Mouse (Mus musculus): ENCODE data around the gene Sec1. TPM values are rescaled to one million over a fixed set of nuclear protein-coding genes. Genes with fewer than 3 reads are reported as not detected.

The Sec1 gene
- polyA plus RNA-seq, 1 experiment: 0.18 TPM

- no peak for TF ChIP-seq FOSL1 (IDR thresholded peaks at IDR 0.05; ENCODE audit: insufficient read depth, low read length, poor library complexity, severe bottlenecking)
- no peak for TF ChIP-seq USF1 (IDR thresholded peaks at IDR 0.05; ENCODE audit: low read depth)
- no peak for TF ChIP-seq CEBPB (IDR thresholded peaks at IDR 0.05; ENCODE audit: low read depth)
- TF ChIP-seq MYOG (IDR thresholded peaks at IDR 0.05; ENCODE audit: control insufficient read depth, extremely low read depth, insufficient read length): no peak
- TF ChIP-seq CTCF (IDR thresholded peaks at IDR 0.05; ENCODE audit: control insufficient read depth, insufficient read depth, insufficient read length): no peak
- TF ChIP-seq MYOD1 (IDR thresholded peaks at IDR 0.05; ENCODE audit: control insufficient read depth, insufficient read length, low read depth): no peak
- no peak for TF ChIP-seq MAX (IDR thresholded peaks at IDR 0.05)
These were observed 8.1 kb upstream of the Sec1 start for GRCm38 (mm10) chr7:45702316-45702715.

GRCm38 (mm10) chr7:45701607-45702006, 7.4 kb upstream of the Sec1 start:
- H3K4me3 ChIP-seq (ENCODE audit: insufficient read depth, poor library complexity, severe bottlenecking): no peak overlapping the region
- no peaks in the 10 kb centered on the region for H3K36me3 ChIP-seq (ENCODE audit: control insufficient read depth, insufficient read depth)
- H3K79me3 ChIP-seq (ENCODE audit: low read depth): no peaks in the 10 kb centered on the region
- H3K27me3 ChIP-seq (ENCODE audit: control insufficient read depth, insufficient read depth, insufficient read length): peaks cover 15% of the 10 kb centered on the region
- no peak for TF ChIP-seq CEBPB (IDR thresholded peaks at IDR 0.05; ENCODE audit: low read depth)
- TF ChIP-seq USF1 (IDR thresholded peaks at IDR 0.05; ENCODE audit: low read depth): no peak
- TF ChIP-seq MAX (IDR thresholded peaks at IDR 0.05): no peak
- no peak for TF ChIP-seq MYOD1 (IDR thresholded peaks at IDR 0.05; ENCODE audit: control insufficient read depth, insufficient read length, low read depth)
- no peak for TF ChIP-seq CTCF (IDR thresholded peaks at IDR 0.05; ENCODE audit: control insufficient read depth, insufficient read depth, insufficient read length)
- TF ChIP-seq FOSL1 (IDR thresholded peaks at IDR 0.05; ENCODE audit: insufficient read depth, low read length, poor library complexity, severe bottlenecking): no peak
- TF ChIP-seq MYOG (IDR thresholded peaks at IDR 0.05; ENCODE audit: control insufficient read depth, extremely low read depth, insufficient read length): no peak
- no peaks in the 10 kb centered on the region for H3K79me2 ChIP-seq (ENCODE audit: control insufficient read depth, insufficient read depth)
- no peak overlapping the region for H3ac ChIP-seq (ENCODE audit: control insufficient read depth, insufficient read length, low read depth)

More at GRCm38 (mm10) chr7:45702316-45702715, 8.1 kb upstream of the Sec1 start:
- H3K27me3 ChIP-seq (ENCODE audit: control insufficient read depth, insufficient read depth, insufficient read length): peaks cover 15% of the 10 kb centered on the region
- H3ac ChIP-seq (ENCODE audit: control insufficient read depth, insufficient read length, low read depth): no peak overlapping the region
- no peaks in the 10 kb centered on the region for H3K79me2 ChIP-seq (ENCODE audit: control insufficient read depth, insufficient read depth)
- H3K4me3 ChIP-seq (ENCODE audit: insufficient read depth, poor library complexity, severe bottlenecking): no peak overlapping the region
- no peaks in the 10 kb centered on the region for H3K79me3 ChIP-seq (ENCODE audit: low read depth)
- H3K36me3 ChIP-seq (ENCODE audit: control insufficient read depth, insufficient read depth): no peaks in the 10 kb centered on the region

GRCm38 (mm10) chr7:45701072-45701471, 6.9 kb upstream of the Sec1 start:
- TF ChIP-seq USF1 (IDR thresholded peaks at IDR 0.05; ENCODE audit: low read depth) (no peak), CTCF (IDR thresholded peaks at IDR 0.05; ENCODE audit: control insufficient read depth, insufficient read depth, insufficient read length) (no peak), MYOD1 (IDR thresholded peaks at IDR 0.05; ENCODE audit: control insufficient read depth, insufficient read length, low read depth) (no peak), FOSL1 (IDR thresholded peaks at IDR 0.05; ENCODE audit: insufficient read depth, low read length, poor library complexity, severe bottlenecking) (no peak), MAX (IDR thresholded peaks at IDR 0.05) (no peak), CEBPB (IDR thresholded peaks at IDR 0.05; ENCODE audit: low read depth) (no peak), MYOG (IDR thresholded peaks at IDR 0.05; ENCODE audit: control insufficient read depth, extremely low read depth, insufficient read length) (no peak)
- no peak overlapping the region for H3ac ChIP-seq (ENCODE audit: control insufficient read depth, insufficient read length, low read depth)
- H3K36me3 ChIP-seq (ENCODE audit: control insufficient read depth, insufficient read depth): no peaks in the 10 kb centered on the region
- H3K79me3 ChIP-seq (ENCODE audit: low read depth): no peaks in the 10 kb centered on the region
- H3K4me3 ChIP-seq (ENCODE audit: insufficient read depth, poor library complexity, severe bottlenecking): no peak overlapping the region
- H3K27me3 ChIP-seq (ENCODE audit: control insufficient read depth, insufficient read depth, insufficient read length): peaks cover 15% of the 10 kb centered on the region
- H3K79me2 ChIP-seq (ENCODE audit: control insufficient read depth, insufficient read depth): no peaks in the 10 kb centered on the region

GRCm38 (mm10) chr7:45700301-45701015, 6.3 kb upstream of the Sec1 start:
- TF ChIP-seq USF1 (IDR thresholded peaks at IDR 0.05; ENCODE audit: low read depth) (no peak), MYOD1 (IDR thresholded peaks at IDR 0.05; ENCODE audit: control insufficient read depth, insufficient read length, low read depth) (no peak), CEBPB (IDR thresholded peaks at IDR 0.05; ENCODE audit: low read depth) (no peak)
- Histone ChIP-seq H3K79me3 (ENCODE audit: low read depth) (no peaks in the 10 kb centered on the region), H3K36me3 (ENCODE audit: control insufficient read depth, insufficient read depth) (no peaks in the 10 kb centered on the region), H3ac (ENCODE audit: control insufficient read depth, insufficient read length, low read depth) (no peak overlapping the region), H3K4me3 (ENCODE audit: insufficient read depth, poor library complexity, severe bottlenecking) (no peak overlapping the region), H3K79me2 (ENCODE audit: control insufficient read depth, insufficient read depth) (no peaks in the 10 kb centered on the region), H3K27me3 (ENCODE audit: control insufficient read depth, insufficient read depth, insufficient read length) (peaks cover 15% of the 10 kb centered on the region)

GRCm38 (mm10) chr7:45699523-45700141, 5.4 kb upstream of the Sec1 start, which contains the start of gene Car11:
Car11 (plus strand) TSS chr7:45699843.
- no peak within 1 kb of the TSS for H3ac ChIP-seq (ENCODE audit: control insufficient read depth, insufficient read length, low read depth)
- no peaks in the 10 kb centered on the region for H3K36me3 ChIP-seq (ENCODE audit: control insufficient read depth, insufficient read depth)
- no peak for TF ChIP-seq FOSL1 (IDR thresholded peaks at IDR 0.05; ENCODE audit: insufficient read depth, low read length, poor library complexity, severe bottlenecking)
- no peaks in the 10 kb centered on the region for H3K79me2 ChIP-seq (ENCODE audit: control insufficient read depth, insufficient read depth)
- no peaks in the 10 kb centered on the region for H3K79me3 ChIP-seq (ENCODE audit: low read depth)
- H3K4me3 ChIP-seq (ENCODE audit: insufficient read depth, poor library complexity, severe bottlenecking): no peak within 1 kb of the TSS
- H3K27me3 ChIP-seq (ENCODE audit: control insufficient read depth, insufficient read depth, insufficient read length): peaks cover 15% of the 10 kb centered on the region

GRCm38 (mm10) chr7:45697894-45698293, 3.7 kb upstream of the Sec1 start:
- Histone ChIP-seq H3K27me3 (ENCODE audit: control insufficient read depth, insufficient read depth, insufficient read length) (peaks cover 15% of the 10 kb centered on the region), H3ac (ENCODE audit: control insufficient read depth, insufficient read length, low read depth) (no peak overlapping the region), H3K4me3 (ENCODE audit: insufficient read depth, poor library complexity, severe bottlenecking) (no peak overlapping the region), H3K79me2 (ENCODE audit: control insufficient read depth, insufficient read depth) (no peaks in the 10 kb centered on the region), H3K36me3 (ENCODE audit: control insufficient read depth, insufficient read depth) (no peaks in the 10 kb centered on the region), H3K79me3 (ENCODE audit: low read depth) (no peaks in the 10 kb centered on the region)
- TF ChIP-seq FOSL1 (IDR thresholded peaks at IDR 0.05; ENCODE audit: insufficient read depth, low read length, poor library complexity, severe bottlenecking): no peak
- TF ChIP-seq MYOD1 (IDR thresholded peaks at IDR 0.05; ENCODE audit: control insufficient read depth, insufficient read length, low read depth): no peak
- no peak for TF ChIP-seq CEBPB (IDR thresholded peaks at IDR 0.05; ENCODE audit: low read depth)
- no peak for TF ChIP-seq CTCF (IDR thresholded peaks at IDR 0.05; ENCODE audit: control insufficient read depth, insufficient read depth, insufficient read length)
- TF ChIP-seq USF1 (IDR thresholded peaks at IDR 0.05; ENCODE audit: low read depth): no peak
- no peak for TF ChIP-seq MAX (IDR thresholded peaks at IDR 0.05)
- no peak for TF ChIP-seq MYOG (IDR thresholded peaks at IDR 0.05; ENCODE audit: control insufficient read depth, extremely low read depth, insufficient read length)

Data from C2C12 (cell line).